Mouse (Mus musculus) lung, postnatal 0 days (tissue): ENCODE data around the gene Sec1.

ENCODE experiments used
- CTCF ChIP-seq: IDR thresholded peaks from 2 replicates; pipeline ENCODE4 v1.5.1; 2016; ENCODE audit warnings: antibody characterized with exemption, mild to moderate bottlenecking
- EP300 ChIP-seq: IDR thresholded peaks from 2 replicates; pipeline ENCODE4 v1.6.1; 2016; ENCODE audit warnings: antibody characterized with exemption, mild to moderate bottlenecking, control low read depth

- TF ChIP-seq CTCF (no peak), EP300 (no peak)
Observed at GRCm38 (mm10) chr7:45645591-45645971, 48.6 kb downstream of the Sec1 start.
